Mouse (Mus musculus) kidney, adult 2 months (tissue): ENCODE data around the gene Tcf21.

Experiments
- CTCF ChIP-seq: fragments of 200-500 bp; conservative IDR thresholded peaks from 2 replicates; pipeline ENCODE4 v1.5.1; 2011; ENCODE audit warnings: low read depth, mild to moderate bottlenecking, control low read depth, low read length, moderate library complexity, mixed read lengths; ENCODE audit not compliant: insufficient read depth, insufficient read length
- POLR2A ChIP-seq: fragments of 200-500 bp; IDR thresholded peaks from one replicate; pipeline ENCODE4 v1.6.1; 2011; ENCODE audit warnings: low read depth, low read length, control low read depth

DNA sequence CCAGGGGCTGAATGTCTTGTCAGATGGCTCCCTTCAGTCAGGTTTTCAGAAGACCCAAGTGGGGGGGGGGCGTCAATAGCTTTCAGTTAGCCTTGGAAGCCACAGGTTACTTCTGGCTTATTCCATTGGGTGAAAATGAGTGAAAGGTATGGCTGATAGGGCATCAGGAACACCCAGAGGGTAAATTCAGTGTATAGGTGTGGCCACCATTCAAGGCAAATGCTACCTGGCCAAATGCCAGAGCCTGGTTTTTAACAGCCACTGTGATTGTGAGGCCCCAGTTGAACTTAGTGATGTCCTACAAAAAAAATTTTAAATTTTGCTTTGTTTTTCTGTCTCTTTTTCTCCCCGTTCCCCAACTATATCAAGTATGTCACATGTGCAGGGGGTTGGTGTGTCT, 6.3 kb upstream of the Tcf21 start:
- TF ChIP-seq CTCF (no peak), POLR2A (no peak)
